Mouse (Mus musculus) forebrain, embryonic 11.5 days (tissue): ENCODE measurements around the gene Mtx1. TPM values are rescaled to one million over a fixed set of nuclear protein-coding genes. Genes with fewer than 3 reads are reported as not detected.
"Not testable (repeated sequence)": the region's sequence is repeated elsewhere in the genome, so short reads cannot be mapped to it uniquely, and the experiment has no call there.

ENCODE experiments used
- ATAC-seq: fragments of 200-750 bp; cut with Nextera tagmentation; replicated peaks from 2 replicates; pipeline ENCODE4 v1.8.0; 2017; ENCODE audit warnings: moderate TSS enrichment; ENCODE audit not compliant: low FRiP score
- DNase-seq: peaks from one replicate; pipeline ENCODE4 v3.0.0-alpha.2; 2017; ENCODE audit warnings: low spot score
- H3K27ac ChIP-seq: fragments of 300-500 bp; sonication (generic); 2 replicates; pipeline ENCODE4 v1.5.1; 2014; ENCODE audit warnings: low read depth, low read length
- H3K27me3 ChIP-seq: fragments of 300-500 bp; sonication (generic); 2 replicates; pipeline ENCODE4 v1.6.1; 2014; ENCODE audit warnings: mild to moderate bottlenecking, low read length, mixed read lengths; ENCODE audit not compliant: control insufficient read depth, insufficient read depth
- H3K36me3 ChIP-seq: fragments of 300-500 bp; sonication (generic); 2 replicates; pipeline ENCODE4 v1.6.1; 2014; ENCODE audit warnings: mild to moderate bottlenecking, low read length, moderate library complexity, mixed read lengths; ENCODE audit not compliant: control insufficient read depth, insufficient read depth
- H3K4me1 ChIP-seq: fragments of 300-500 bp; sonication (generic); replicated peaks from 2 replicates; pipeline ENCODE4 v1.6.1; 2014; ENCODE audit warnings: low read length, mixed read lengths; ENCODE audit not compliant: control insufficient read depth, insufficient read depth
- H3K4me2 ChIP-seq: fragments of 300-500 bp; sonication (generic); 2 replicates; pipeline ENCODE4 v1.6.1; 2014; ENCODE audit warnings: low read depth, mild to moderate bottlenecking, low read length, moderate library complexity, mixed read lengths; ENCODE audit not compliant: severe bottlenecking
- H3K4me3 ChIP-seq: fragments of 300-500 bp; sonication (generic); 2 replicates; pipeline ENCODE4 v1.5.1; 2014; ENCODE audit warnings: low read depth, low read length
- H3K9ac ChIP-seq: fragments of 300-500 bp; sonication (generic); 2 replicates; pipeline ENCODE4 v1.6.1; 2014; ENCODE audit warnings: low read length
- H3K9me3 ChIP-seq: fragments of 300-500 bp; sonication (generic); 2 replicates; pipeline ENCODE4 v1.6.1; 2016; ENCODE audit warnings: low read length, mixed read lengths; ENCODE audit not compliant: control insufficient read depth
- WGBS: fragments of 180-500 bp; shearing (Covaris S2); extraction: QIAGEN DNeasy Blood & Tissue Kit; methylation state at CpG from one replicate; pipeline ENCODE4 v1.1.7; 2014; 5-methylcytosine and 5-hydroxymethylcytosine counted together
- polyA plus RNA-seq: library from polyadenylated mRNA; unstranded; fragments of >200 nt; fragmentation: Nextera tagmentation; extraction: Ambion mirVana; gene quantifications from 2 replicates; pipeline ENCODE4 v1.2.1, GENCODE M21; 2014

The Mtx1 gene
- polyA plus RNA-seq, 1 experiment from 2014 or later, result 194 TPM

DNA sequence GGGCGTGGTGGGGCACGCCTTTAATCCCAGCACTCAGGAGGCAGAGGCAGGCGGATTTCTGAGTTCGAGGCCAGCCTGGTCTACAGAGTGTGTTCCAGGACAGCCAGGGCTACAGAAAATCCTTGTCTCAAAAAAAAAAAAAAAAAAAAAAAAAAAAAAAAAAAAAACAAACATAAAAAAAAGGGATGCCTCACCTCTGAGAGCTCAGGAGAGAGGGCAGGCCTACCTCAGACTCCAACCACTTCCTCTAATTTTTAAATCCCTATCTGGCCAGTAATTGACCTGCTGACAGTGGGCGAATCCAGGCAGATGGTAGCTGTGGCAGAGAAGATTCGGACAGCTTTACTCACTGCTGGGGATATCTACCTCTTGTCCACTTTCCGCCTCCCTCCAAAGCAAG lies 10.5 kb downstream of the Mtx1 start:
- H3K9ac ChIP-seq, result 0 out of 2 replicates have a peak overlapping the region, but pooled peaks have one; percentile 80
- 75% methylated on average over 7 of the region's 7 CpGs for WGBS
- not testable (repeated sequence) for H3K9me3 ChIP-seq, H3K4me3 ChIP-seq, H3K27me3 ChIP-seq, H3K36me3 ChIP-seq, ATAC-seq, DNase-seq
- peak overlapping the region; percentile 87; the same call in 1 of the 2 replicates for H3K4me2 ChIP-seq
- peaks cover 27% of the 10 kb centered on the region for H3K4me1 ChIP-seq
- H3K27ac ChIP-seq, result peak overlapping the region; percentile 34; the same call in 1 of the 2 replicates

DNA sequence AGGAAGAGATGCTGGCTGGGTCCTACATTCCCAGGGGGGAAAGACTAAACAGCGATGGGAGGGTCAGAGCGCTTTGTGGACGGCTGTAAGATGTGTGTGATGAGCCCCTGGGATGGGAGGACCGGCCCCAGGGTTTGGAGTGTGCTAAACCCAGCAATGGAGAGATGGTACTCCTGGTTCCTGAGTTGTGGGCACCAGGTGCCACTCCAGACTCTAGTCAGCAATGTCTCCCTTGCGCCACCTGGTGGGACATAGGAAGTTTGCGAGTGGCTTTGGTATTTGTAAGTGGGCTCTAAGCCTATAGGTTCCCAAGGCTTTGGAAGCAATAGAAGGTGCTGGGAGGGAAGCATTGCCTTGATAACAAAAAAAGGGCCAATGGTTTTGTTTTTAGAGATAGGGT lies 11.0 kb downstream of the Mtx1 start:
- 0% methylated on average over 6 of the region's 6 CpGs for WGBS
- no peaks in the 10 kb centered on the region for H3K9me3 ChIP-seq

GRCm38 (mm10) chr3:89214681-89215411 lies 12.0 kb downstream of the Mtx1 start, which contains the start of gene Thbs3:
Gene Thbs3, plus strand, starts transcription at chr3:89215180.
- under 1% methylated on average over 17 of the region's 19 CpGs for WGBS
- Histone ChIP-seq H3K9ac (peak within 1 kb of the TSS; percentile 80), H3K27ac (peak within 1 kb of the TSS; percentile 99), H3K4me1 (peaks cover 23% of the 10 kb centered on the region), H3K4me3 (peak within 1 kb of the TSS; percentile 81), H3K9me3 (no peaks in the 10 kb centered on the region), H3K27me3 (no peaks in the 10 kb centered on the region), H3K4me2 (peak within 1 kb of the TSS; percentile 87), H3K36me3 (no peaks in the 10 kb centered on the region)
- peak; percentile 87 for DNase-seq
- peak; percentile 18; the same call in 1 of the 2 replicates for ATAC-seq

More for the DNA sequence above, 11.0 kb downstream of the Mtx1 start:
- Histone ChIP-seq H3K36me3 (no peaks in the 10 kb centered on the region), H3K27ac (peak overlapping the region; percentile 99), H3K4me3 (peak overlapping the region; percentile 81), H3K4me1 (peaks cover 24% of the 10 kb centered on the region), H3K4me2 (peak overlapping the region; percentile 87), H3K27me3 (no peaks in the 10 kb centered on the region), H3K9ac (peak overlapping the region; percentile 80)
- DNase-seq (peak; percentile 92), ATAC-seq (peak; percentile 28)

- no peaks in the 10 kb centered on the region for H3K27me3 ChIP-seq
- H3K36me3 ChIP-seq, result no peaks in the 10 kb centered on the region; the same call in 1 of the 2 replicates
- peak; percentile 97 for DNase-seq
- H3K27ac ChIP-seq, result peak overlapping the region; percentile 99
- WGBS, result under 1% methylated on average over 69 of the region's 69 CpGs
- H3K9me3 ChIP-seq, result no peaks in the 10 kb centered on the region
- peak overlapping the region; percentile 81 for H3K4me3 ChIP-seq
- peak overlapping the region; percentile 87 for H3K4me2 ChIP-seq
- peaks cover 23% of the 10 kb centered on the region for H3K4me1 ChIP-seq
- peak; percentile 87 for ATAC-seq
- H3K9ac ChIP-seq, result peak overlapping the region; percentile 80
These were observed 12.9 kb downstream of the Mtx1 start for GRCm38 (mm10) chr3:89213803-89214530.

- ATAC-seq, result no peak
- Histone ChIP-seq H3K27ac (no peak overlapping the region), H3K27me3 (no peaks in the 10 kb centered on the region), H3K4me2 (no peak overlapping the region), H3K4me1 (peaks cover 16% of the 10 kb centered on the region), H3K9me3 (no peaks in the 10 kb centered on the region), H3K36me3 (no peaks in the 10 kb centered on the region; the same call in 1 of the 2 replicates), H3K4me3 (no peak overlapping the region), H3K9ac (no peak overlapping the region)
- DNase-seq, result no peak
- 90% methylated on average over 7 of the region's 7 CpGs for WGBS
These were observed 16.2 kb downstream of the Mtx1 start for GRCm38 (mm10) chr3:89210731-89211130.

DNA sequence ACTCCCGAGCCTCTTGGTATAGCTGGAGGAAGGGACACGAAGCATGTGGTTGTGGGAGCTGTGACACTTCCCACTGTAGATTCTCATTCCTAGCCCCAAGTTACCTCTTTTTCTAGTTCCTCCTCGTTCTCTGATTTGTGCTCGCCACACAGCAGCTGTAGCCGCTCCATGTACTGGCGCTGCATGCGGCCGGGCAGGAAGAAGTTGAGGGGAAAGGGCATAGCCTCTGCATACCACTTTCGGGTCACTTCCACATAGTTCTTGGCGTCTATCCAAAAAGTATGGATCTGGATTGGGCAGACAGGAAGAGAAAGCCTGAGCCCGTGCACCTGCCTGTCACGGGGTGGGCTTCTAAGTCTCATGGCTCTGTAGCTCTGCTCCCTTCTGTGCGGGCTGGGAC lies 16.7 kb downstream of the Mtx1 start:
- Histone ChIP-seq H3K27ac (no peak overlapping the region), H3K4me2 (no peak overlapping the region), H3K36me3 (no peaks in the 10 kb centered on the region; the same call in 1 of the 2 replicates), H3K4me1 (peaks cover 10% of the 10 kb centered on the region), H3K27me3 (no peaks in the 10 kb centered on the region), H3K9me3 (no peaks in the 10 kb centered on the region), H3K9ac (no peak overlapping the region), H3K4me3 (no peak overlapping the region)
- WGBS, result 88% methylated on average over 13 of the region's 13 CpGs
- DNase-seq, result no peak
- ATAC-seq, result no peak

GRCm38 (mm10) chr3:89209731-89210130 lies 17.2 kb downstream of the Mtx1 start:
- H3K36me3 ChIP-seq, result no peaks in the 10 kb centered on the region; the same call in 1 of the 2 replicates
- H3K4me2 ChIP-seq, result no peak overlapping the region
- H3K9ac ChIP-seq, result no peak overlapping the region
- WGBS, result 92% methylated on average over 7 of the region's 7 CpGs
- H3K27me3 ChIP-seq, result no peaks in the 10 kb centered on the region
- no peak overlapping the region for H3K27ac ChIP-seq
- peaks cover 8% of the 10 kb centered on the region; the same call in 1 of the 2 replicates for H3K4me1 ChIP-seq
- DNase-seq (peak; percentile 37), ATAC-seq (no peak)
- no peaks in the 10 kb centered on the region for H3K9me3 ChIP-seq
- no peak overlapping the region for H3K4me3 ChIP-seq

GRCm38 (mm10) chr3:89208736-89209135 lies 18.2 kb downstream of the Mtx1 start:
- no peaks in the 10 kb centered on the region for H3K9me3 ChIP-seq
- H3K4me1 ChIP-seq, result 0 out of 2 replicates have a peak, but pooled peaks cover 7% of the 10 kb centered on the region
- H3K36me3 ChIP-seq, result no peaks in the 10 kb centered on the region; the same call in 1 of the 2 replicates
- 89% methylated on average over 6 of the region's 6 CpGs for WGBS
- no peak overlapping the region for H3K27ac ChIP-seq
- DNase-seq (no peak), ATAC-seq (no peak)
- H3K9ac ChIP-seq, result no peak overlapping the region
- no peak overlapping the region for H3K4me3 ChIP-seq
- no peaks in the 10 kb centered on the region for H3K27me3 ChIP-seq
- H3K4me2 ChIP-seq, result no peak overlapping the region
